Mouse (Mus musculus) heart, adult 2 months (tissue): ENCODE results near the gene Hist1h4a. TPM values are rescaled to one million over a fixed set of nuclear protein-coding genes. Genes with fewer than 3 reads are reported as not detected.
A peak's percentile ranks its signal among the peaks of the same experiment; 100 is the strongest.
"Not testable (repeated sequence)": the region's sequence is repeated elsewhere in the genome, so short reads cannot be mapped to it uniquely, and the experiment has no call there.

ENCODE experiments used
- DNase-seq, 2 experiments: peaks; one replicate each; pipeline ENCODE4 v3.0.0; 2021
- H3K27ac ChIP-seq: fragments of 200-600 bp; 2 replicates; pipeline ENCODE4 v1.8.1; 2022
- H3K27me3 ChIP-seq: fragments of 200-500 bp; 2 replicates; pipeline ENCODE4 v1.6.1; 2012; ENCODE audit warnings: mild to moderate bottlenecking, low read length, inconsistent platforms, mixed read lengths; ENCODE audit not compliant: control insufficient read depth, insufficient read depth
- H3K36me3 ChIP-seq: fragments of 200-500 bp; 2 replicates; pipeline ENCODE4 v1.6.1; 2012; ENCODE audit warnings: low read length, inconsistent platforms; ENCODE audit not compliant: control insufficient read depth, insufficient read depth
- H3K4me1 ChIP-seq: fragments of 200-500 bp; 2 replicates; pipeline ENCODE4 v1.6.1; 2011; ENCODE audit warnings: low read length; ENCODE audit not compliant: control insufficient read depth, insufficient read depth
- H3K4me3 ChIP-seq: fragments of 200-600 bp; 2 replicates; pipeline ENCODE4 v1.8.1; 2022
- H3K79me2 ChIP-seq: fragments of 200-500 bp; replicated peaks from 2 replicates; pipeline ENCODE4 v1.6.1; 2012; ENCODE audit warnings: mild to moderate bottlenecking, inconsistent platforms, low read length, moderate library complexity, mixed read lengths; ENCODE audit not compliant: control insufficient read depth, insufficient read depth
- H3K9ac ChIP-seq: fragments of 200-500 bp; 2 replicates; pipeline ENCODE4 v1.6.1; 2012; ENCODE audit warnings: low read depth, mild to moderate bottlenecking, control low read depth, inconsistent platforms, low read length, mixed read lengths
- CTCF ChIP-seq: fragments of 200-600 bp; IDR thresholded peaks from 2 replicates; pipeline ENCODE4 v1.8.1; 2022; ENCODE audit warnings: antibody characterized with exemption, mild to moderate bottlenecking, moderate library complexity
- EP300 ChIP-seq: fragments of 200-500 bp; IDR thresholded peaks from 2 replicates; pipeline ENCODE4 v1.6.1; 2011; ENCODE audit warnings: low read depth, low read length, control low read depth; ENCODE audit not compliant: insufficient read depth
- POLR2A ChIP-seq: fragments of 200-500 bp; IDR thresholded peaks from 2 replicates; pipeline ENCODE4 v1.6.1; 2011; ENCODE audit warnings: mild to moderate bottlenecking, low read depth, low read length, control low read depth; ENCODE audit not compliant: insufficient read depth
- WGBS: fragments of 180-500 bp; shearing (Covaris S2); methylation state at CpG from one replicate; pipeline ENCODE4 v1.1.7; 2018; 5-methylcytosine and 5-hydroxymethylcytosine counted together
- intact Hi-C: fragments of 180-260 bp; cut with DNase I; formaldehyde crosslinking; loops from one replicate; pipeline ENCODE4 v1.15.1; 2025
- polyA plus RNA-seq: library from polyadenylated mRNA; depleted of rRNA; stranded (reverse); fragments of >200 nt; gene quantifications from 2 replicates; pipeline ENCODE4 v1.2.3, GENCODE M21; 2012
- total RNA-seq, 2 experiments: library from RNA; stranded (reverse); gene quantifications; 2 replicates each; pipeline ENCODE4 v1.2.3; 2021

Hist1h4a gene
- total and polyA plus RNA-seq, 3 experiments = 0.47 to 7.2 (median 6.2) TPM

- intact Hi-C loops = loop anchor here (5.0 kb wide), 2 partner anchors 127 to 1707 kb away; partner anchors contain the start of genes Hist1h1e, Hist1h2ag, Hist1h2be and Hist1h2bj
- Histone ChIP-seq H3K4me1 (peaks cover 3% of the 10 kb centered on the region), H3K27ac (no peak overlapping the region), H3K27me3 (no peaks in the 10 kb centered on the region), H3K79me2 (no peaks in the 10 kb centered on the region), H3K9ac (no peak overlapping the region), H3K4me3 (no peak overlapping the region), H3K36me3 (no peaks in the 10 kb centered on the region)
- DNase-seq = no peak
- TF ChIP-seq POLR2A (no peak), EP300 (no peak), CTCF (no peak)
- WGBS = 85% methylated on average over 5 of the region's 5 CpGs
Observed at GRCm38 (mm10) chr13:23749563-23750121, 11.4 kb downstream of the Hist1h4a start.

- no peak for DNase-seq
- H3K4me1 ChIP-seq = peaks cover 3% of the 10 kb centered on the region
- 18% methylated on average over 4 of the region's 4 CpGs for WGBS
- H3K36me3 ChIP-seq = peaks cover 2% of the 10 kb centered on the region; the same call in 1 of the 2 replicates
- H3K4me3 ChIP-seq = no peak overlapping the region
- TF ChIP-seq EP300 = no peak
- TF ChIP-seq POLR2A = no peak
- no peak for TF ChIP-seq CTCF
- no peak overlapping the region for H3K27ac ChIP-seq
- no peaks in the 10 kb centered on the region for H3K27me3 ChIP-seq
- H3K9ac ChIP-seq = no peak overlapping the region
- intact Hi-C loops = loop anchor here (5.0 kb wide), 2 partner anchors 126 to 1706 kb away; partner anchors contain the start of genes Hist1h1e, Hist1h2ag, Hist1h2be and Hist1h2bj
- H3K79me2 ChIP-seq = no peaks in the 10 kb centered on the region
Observed at GRCm38 (mm10) chr13:23747892-23748288, 13.1 kb downstream of the Hist1h4a start.

DNA sequence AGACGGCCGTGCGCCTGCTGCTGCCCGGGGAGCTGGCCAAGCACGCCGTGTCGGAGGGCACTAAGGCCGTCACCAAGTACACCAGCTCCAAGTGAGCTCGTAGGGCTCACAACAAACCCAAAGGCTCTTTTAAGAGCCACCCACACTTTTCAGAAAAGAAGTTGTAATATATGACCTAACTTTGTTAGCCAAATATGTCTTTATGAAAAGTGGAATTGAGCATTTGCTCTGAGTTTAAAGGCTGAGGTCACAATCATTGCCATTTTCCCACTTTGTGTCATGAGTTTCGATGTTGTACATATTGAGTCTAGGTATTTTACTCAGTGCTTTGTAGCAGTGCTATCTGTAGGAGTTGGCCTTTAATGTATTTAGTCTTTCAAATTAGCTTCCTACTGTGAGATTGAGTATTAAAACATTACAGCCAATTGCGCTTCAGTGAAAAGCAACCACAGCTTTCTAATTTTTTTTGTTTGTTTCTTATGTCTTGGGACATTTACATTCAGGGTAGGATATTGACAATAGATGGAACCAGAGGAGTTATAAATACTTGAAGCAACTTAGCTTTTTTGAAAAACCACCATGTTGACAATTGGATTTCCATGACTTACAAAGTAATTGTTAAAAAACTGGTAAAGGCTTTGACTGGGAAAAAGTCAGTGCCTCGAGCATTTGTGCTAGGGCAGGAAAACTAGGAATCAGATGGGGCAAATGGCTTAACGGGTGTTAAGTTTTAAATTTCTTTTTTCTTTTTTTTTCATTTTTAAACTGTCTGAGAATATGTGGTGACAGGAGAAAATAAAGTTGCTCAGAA, 13.7 kb downstream of the Hist1h4a start:
- peak overlapping the region; percentile 40; the same call in 1 of the 2 replicates for H3K9ac ChIP-seq
- H3K4me3 ChIP-seq = no peak overlapping the region
- peak overlapping the region; percentile 12; the same call in 1 of the 2 replicates for H3K27ac ChIP-seq
- H3K36me3 ChIP-seq = peaks cover 3% of the 10 kb centered on the region
- H3K79me2 ChIP-seq = no peaks in the 10 kb centered on the region
- no peaks in the 10 kb centered on the region for H3K27me3 ChIP-seq
- WGBS = 14% methylated on average over 13 of the region's 13 CpGs
- peaks cover 3% of the 10 kb centered on the region for H3K4me1 ChIP-seq
- intact Hi-C loops = loop anchor here (5.0 kb wide), 2 partner anchors 125 to 1705 kb away; partner anchors contain the start of genes Hist1h1e, Hist1h2ag, Hist1h2be and Hist1h2bj
- no peak for DNase-seq
- TF ChIP-seq CTCF (no peak), EP300 (no peak), POLR2A (no peak)

DNA sequence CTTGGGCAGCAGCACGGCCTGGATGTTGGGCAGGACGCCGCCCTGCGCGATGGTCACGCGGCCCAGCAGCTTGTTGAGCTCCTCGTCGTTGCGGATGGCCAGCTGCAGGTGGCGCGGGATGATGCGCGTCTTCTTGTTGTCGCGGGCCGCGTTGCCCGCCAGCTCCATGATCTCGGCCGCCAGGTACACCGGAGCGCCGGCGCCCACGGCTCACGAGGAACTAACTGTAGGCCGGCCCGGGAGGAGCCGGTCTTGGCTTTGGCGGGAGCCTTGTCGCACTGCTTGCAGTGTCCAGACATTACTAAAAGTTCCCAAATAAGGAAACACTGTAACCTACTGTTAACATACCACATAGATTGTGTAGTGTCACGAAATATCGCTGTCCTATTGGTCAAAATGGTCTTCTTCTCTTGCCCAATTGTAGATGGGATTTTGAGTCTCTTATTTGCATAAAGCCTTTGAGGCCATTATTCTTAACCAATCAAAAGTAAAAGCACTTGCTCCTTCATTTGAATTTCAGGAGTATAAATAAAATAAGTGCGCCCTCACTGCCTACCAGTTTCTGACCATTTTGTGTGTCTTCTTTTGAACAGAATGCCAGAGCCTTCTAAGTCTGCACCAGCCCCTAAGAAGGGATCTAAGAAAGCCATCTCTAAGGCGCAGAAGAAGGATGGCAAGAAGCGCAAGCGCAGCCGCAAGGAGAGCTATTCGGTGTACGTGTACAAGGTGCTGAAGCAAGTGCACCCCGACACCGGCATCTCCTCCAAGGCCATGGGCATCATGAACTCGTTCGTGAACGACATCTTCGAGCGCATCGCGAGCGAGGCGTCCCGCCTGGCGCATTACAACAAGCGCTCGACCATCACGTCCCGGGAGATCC, 14.6 kb downstream of the Hist1h4a start, which contains the start of gene Hist1h2bb:
Gene Hist1h2bb (plus strand): TSS at position 534 of the 880 bp plus-strand sequence.
- intact Hi-C loops = loop anchor here (5.0 kb wide), 2 partner anchors 124 to 1704 kb away; partner anchors contain the start of genes Hist1h1e, Hist1h2ag, Hist1h2be and Hist1h2bj

GRCm38 (mm10) chr13:23745381-23746161, 15.5 kb downstream of the Hist1h4a start, which contains the start of gene Hist1h3c:
Gene Hist1h3c, minus strand, starts transcription at chr13:23745602.
- peak within 1 kb of the TSS; percentile 94 for H3K27ac ChIP-seq
- intact Hi-C loops = loop anchor here (5.0 kb wide), 2 partner anchors 123 to 1703 kb away; partner anchors contain the start of genes Hist1h1e, Hist1h2ag, Hist1h2be and Hist1h2bj
- peak; percentile 81 to 86 for DNase-seq
- WGBS = 2% methylated on average over 25 of the region's 28 CpGs
- peak within 1 kb of the TSS; percentile 92 for H3K9ac ChIP-seq
- no peaks in the 10 kb centered on the region for H3K27me3 ChIP-seq
- peak; percentile 30 for TF ChIP-seq CTCF
- TF ChIP-seq POLR2A = no peak
- H3K4me3 ChIP-seq = peak within 1 kb of the TSS; percentile 56
- H3K4me1 ChIP-seq = peaks cover 4% of the 10 kb centered on the region
- H3K36me3 ChIP-seq = peaks cover 13% of the 10 kb centered on the region
- no peaks in the 10 kb centered on the region for H3K79me2 ChIP-seq

More for the DNA sequence above, 14.6 kb downstream of the Hist1h4a start, which contains the start of gene Hist1h2bb:
- WGBS = under 1% methylated on average over 52 of the region's 58 CpGs
- H3K27ac ChIP-seq = peak within 1 kb of the TSS; percentile 94
- peak; percentile 81 to 85 for DNase-seq
- peaks cover 10% of the 10 kb centered on the region for H3K36me3 ChIP-seq
- not testable (repeated sequence) for H3K27me3 ChIP-seq, H3K79me2 ChIP-seq, H3K4me1 ChIP-seq
- TF ChIP-seq EP300 (0 out of 2 replicates have a peak, but pooled peaks have one; percentile 8), POLR2A (peak; percentile 69), CTCF (peak; percentile 42)
- H3K9ac ChIP-seq = peak within 1 kb of the TSS; percentile 92
- peak within 1 kb of the TSS; percentile 56 for H3K4me3 ChIP-seq
